Mouse (Mus musculus) thymus, adult 2 months (tissue): ENCODE results near the gene Psmd11. TPM values are rescaled to one million over a fixed set of nuclear protein-coding genes. Genes with fewer than 3 reads are reported as not detected.
"Not testable (repeated sequence)": the region's sequence is repeated elsewhere in the genome, so short reads cannot be mapped to it uniquely, and the experiment has no call there.

Source experiments
- DNase-seq: peaks from one replicate; pipeline ENCODE4 v3.0.0; 2021
- H3K27ac ChIP-seq: fragments of 200-500 bp; 2 replicates; pipeline ENCODE4 v1.5.1; 2012; ENCODE audit warnings: low read length, control low read depth; ENCODE audit not compliant: control insufficient read depth, insufficient read depth
- H3K27me3 ChIP-seq: fragments of 200-500 bp; 2 replicates; pipeline ENCODE4 v1.6.1; 2012; ENCODE audit warnings: mild to moderate bottlenecking, low read length, moderate library complexity, mixed read lengths; ENCODE audit not compliant: control insufficient read depth, insufficient read depth
- H3K36me3 ChIP-seq: fragments of 200-500 bp; 2 replicates; pipeline ENCODE4 v1.6.1; 2012; ENCODE audit warnings: mild to moderate bottlenecking, low read length, moderate library complexity; ENCODE audit not compliant: control insufficient read depth, insufficient read depth
- H3K4me1 ChIP-seq: fragments of 200-500 bp; replicated peaks from 2 replicates; pipeline ENCODE4 v1.6.1; 2012; ENCODE audit warnings: low read length; ENCODE audit not compliant: control insufficient read depth, insufficient read depth
- H3K4me3 ChIP-seq: fragments of 200-500 bp; 2 replicates; pipeline ENCODE4 v1.5.1; 2012; ENCODE audit warnings: mild to moderate bottlenecking, low read length, control low read depth, moderate library complexity; ENCODE audit not compliant: control insufficient read depth, insufficient read depth
- CTCF ChIP-seq: fragments of 200-500 bp; IDR thresholded peaks from 2 replicates; pipeline ENCODE4 v1.5.1; 2012; ENCODE audit warnings: mild to moderate bottlenecking, control low read depth, low read length, moderate library complexity, borderline replicate concordance; ENCODE audit not compliant: control insufficient read depth, poor library complexity, insufficient read depth; ENCODE audit errors: extremely low read depth
- POLR2A ChIP-seq: fragments of 200-500 bp; IDR thresholded peaks from 2 replicates; pipeline ENCODE4 v1.6.1; 2012; ENCODE audit warnings: mild to moderate bottlenecking, low read length, control low read depth, moderate library complexity; ENCODE audit not compliant: control insufficient read depth, poor library complexity, insufficient read depth; ENCODE audit errors: extremely low read depth
- WGBS: fragments of 180-500 bp; shearing (Covaris S2); methylation state at CpG from one replicate; pipeline ENCODE4 v1.1.7; 2018; 5-methylcytosine and 5-hydroxymethylcytosine counted together
- polyA plus RNA-seq: library from polyadenylated mRNA; depleted of rRNA; stranded (reverse); fragments of >200 nt; gene quantifications from 2 replicates; pipeline ENCODE4 v1.2.3, GENCODE M21; 2012; rRNA removed

The Psmd11 gene
- 71.7 and 78.4 TPM in 2 replicates for polyA plus RNA-seq

GRCm38 (mm10) chr11:80428381-80429008 lies at the start of gene Psmd11:
Gene Psmd11 (plus strand): TSS chr11:80428615.
- peaks cover 15% of the 10 kb centered on the region for H3K36me3 ChIP-seq
- TF ChIP-seq POLR2A (peak; percentile 67; the same call in 1 of the 2 replicates), CTCF (peak; percentile 83; the same call in 1 of the 2 replicates)
- no peaks in the 10 kb centered on the region for H3K27me3 ChIP-seq
- under 1% methylated on average over 57 of the region's 58 CpGs for WGBS
- H3K4me1 ChIP-seq = peaks cover 5% of the 10 kb centered on the region
- peak; percentile 96 for DNase-seq
- peak within 1 kb of the TSS; percentile 95 for H3K4me3 ChIP-seq
- no peak within 1 kb of the TSS; the same call in 1 of the 2 replicates for H3K27ac ChIP-seq

DNA sequence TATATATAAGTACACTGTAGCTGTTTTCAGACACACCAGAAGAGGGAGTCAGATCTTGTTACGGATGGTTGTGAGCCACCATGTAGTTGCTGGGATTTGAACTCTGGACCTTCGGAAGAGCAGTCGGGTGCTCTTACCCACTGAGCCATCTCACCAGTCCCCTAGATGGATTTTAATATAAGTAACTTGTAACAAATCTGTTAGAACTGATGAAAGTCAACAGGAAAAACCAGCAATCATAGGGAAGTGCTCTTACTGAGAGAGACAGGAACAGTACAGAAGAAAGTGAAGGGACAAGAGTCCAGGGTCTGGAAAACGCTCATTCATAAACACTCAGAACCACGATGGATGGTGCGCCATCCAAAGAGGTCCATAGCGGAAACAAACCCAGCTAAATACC lies 49.2 kb upstream of the Psmd11 start:
- H3K4me1 ChIP-seq, H3K4me3 ChIP-seq, H3K27me3 ChIP-seq, H3K27ac ChIP-seq, H3K36me3 ChIP-seq, DNase-seq: not testable (repeated sequence)
- 95% methylated on average over 7 of the region's 7 CpGs for WGBS

DNA sequence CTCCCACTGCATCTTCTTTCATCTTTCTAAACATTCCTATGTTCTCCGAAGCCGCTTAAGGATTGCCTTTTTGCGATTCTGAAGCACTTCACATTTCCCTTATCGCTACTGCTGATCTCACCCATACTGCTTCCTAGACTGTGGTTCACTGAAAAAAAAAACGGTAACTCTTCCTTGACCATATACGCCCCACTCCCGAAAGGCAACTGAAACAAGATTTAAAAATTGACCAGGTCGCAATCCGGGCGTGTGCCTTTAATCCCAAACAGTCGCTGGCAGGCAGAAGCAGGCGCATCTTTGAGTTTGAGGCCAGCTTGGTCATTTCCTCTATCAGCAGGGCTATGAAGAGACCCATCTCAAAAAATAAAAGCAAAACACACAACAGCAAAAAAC lies 45.8 kb upstream of the Psmd11 start:
- no peak for TF ChIP-seq POLR2A
- no peak for TF ChIP-seq CTCF
- peaks cover 16% of the 10 kb centered on the region for H3K36me3 ChIP-seq
- peak overlapping the region; percentile 79 for H3K4me3 ChIP-seq
- WGBS = under 1% methylated on average over 12 of the region's 12 CpGs
- H3K27me3 ChIP-seq = no peaks in the 10 kb centered on the region
- peak; percentile 37 for DNase-seq
- peaks cover 9% of the 10 kb centered on the region for H3K4me1 ChIP-seq
- H3K27ac ChIP-seq = peak overlapping the region; percentile 79

- peaks cover 21% of the 10 kb centered on the region for H3K36me3 ChIP-seq
- H3K4me3 ChIP-seq = peak within 1 kb of the TSS; percentile 79
- H3K27me3 ChIP-seq = no peaks in the 10 kb centered on the region
- peak; percentile 99 for DNase-seq
- 0 out of 2 replicates have a peak, but pooled peaks have one; percentile 16 for TF ChIP-seq CTCF
- peak; percentile 83; the same call in 1 of the 2 replicates for TF ChIP-seq POLR2A
- peaks cover 9% of the 10 kb centered on the region for H3K4me1 ChIP-seq
- WGBS = under 1% methylated on average over 33 of the region's 33 CpGs
- H3K27ac ChIP-seq = peak within 1 kb of the TSS; percentile 85
Measured at GRCm38 (mm10) chr11:80383019-80383625, 45.3 kb upstream of the Psmd11 start, which contains the start of gene Zfp207. Gene Zfp207 (plus strand): TSS chr11:80383279.

GRCm38 (mm10) chr11:80383626-80384046 lies 44.8 kb upstream of the Psmd11 start:
- H3K27me3 ChIP-seq = no peaks in the 10 kb centered on the region
- H3K4me3 ChIP-seq = peak overlapping the region; percentile 79
- DNase-seq = no peak
- H3K4me1 ChIP-seq = peaks cover 9% of the 10 kb centered on the region
- TF ChIP-seq POLR2A (no peak), CTCF (no peak)
- H3K36me3 ChIP-seq = peaks cover 26% of the 10 kb centered on the region
- WGBS = under 1% methylated on average over 20 of the region's 20 CpGs
- H3K27ac ChIP-seq = peak overlapping the region; percentile 85

DNA sequence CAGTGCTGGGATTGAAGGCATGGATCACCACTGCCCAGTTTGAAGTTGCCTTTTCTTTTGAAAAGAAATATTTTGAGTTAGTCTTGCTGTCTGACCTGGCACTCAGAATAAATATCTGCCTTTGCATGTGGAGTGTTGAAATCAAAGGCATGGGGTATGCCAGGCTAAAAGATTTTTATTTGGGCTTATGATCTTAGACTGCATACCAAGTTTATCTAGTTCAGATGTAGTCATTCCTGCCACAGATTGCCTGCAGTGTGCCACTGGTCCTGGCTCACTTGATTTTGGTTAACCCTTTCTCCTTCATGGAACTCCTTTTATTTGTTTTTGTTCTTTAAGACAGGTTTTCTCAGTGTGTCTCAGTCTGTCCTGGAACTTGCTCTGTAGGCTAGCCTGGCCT lies 44.0 kb upstream of the Psmd11 start:
- no peak for DNase-seq
- no peaks in the 10 kb centered on the region for H3K27me3 ChIP-seq
- TF ChIP-seq POLR2A (no peak), CTCF (no peak)
- H3K36me3 ChIP-seq = peaks cover 34% of the 10 kb centered on the region
- no peak overlapping the region for H3K27ac ChIP-seq
- peak overlapping the region; percentile 51 for H3K4me3 ChIP-seq
- peaks cover 9% of the 10 kb centered on the region for H3K4me1 ChIP-seq

GRCm38 (mm10) chr11:80385055-80385454 lies 43.4 kb upstream of the Psmd11 start:
- H3K4me3 ChIP-seq = peak overlapping the region; percentile 23; the same call in 1 of the 2 replicates
- H3K27me3 ChIP-seq = no peaks in the 10 kb centered on the region
- no peak overlapping the region for H3K27ac ChIP-seq
- peaks cover 9% of the 10 kb centered on the region for H3K4me1 ChIP-seq
- 7% methylated on average over 4 of the region's 4 CpGs for WGBS
- TF ChIP-seq CTCF = no peak
- TF ChIP-seq POLR2A = no peak
- DNase-seq = no peak
- peaks cover 40% of the 10 kb centered on the region for H3K36me3 ChIP-seq
